19 mouse cellular contexts compared by ENCODE assay signal in genomic region chr5:101895717-101896645, GRCm38 (mm10).
DNase-seq lines count a peak whose midpoint lies in the region; ATAC-seq and TF ChIP-seq lines count a peak whose summit lies in the region.
"Had no signal": no experiment of that assay in that cellular context is flagged by ENCODE, and none has a peak within 500 bp of the region (broad histone marks: within the 10 kb centered on the region; RNA-seq: fewer than 3 reads in every experiment).

No protein-coding gene starts in this region.

- H3K27ac ChIP-seq in embryonic facial prominence, embryonic 12.5 days = 0 out of 2 replicates have a peak overlapping the region, but pooled peaks have one; percentile 37
- no peak overlapping the region for H3K27ac ChIP-seq in embryonic facial prominence, embryonic 10.5 days (replicated peaks)
- H3K27ac ChIP-seq in gastrocnemius, adult 2 months = no peak overlapping the region
- H3K27ac ChIP-seq: hindbrain, embryonic 15.5 days; left cerebral cortex, adult 2 months; limb, embryonic 12.5 days; midbrain, embryonic 12.5 days had no signal

- WGBS in embryonic facial prominence, embryonic 12.5 days = 88% methylated on average over 18 of the region's 18 CpGs
- 91% methylated on average over 18 of the region's 18 CpGs for WGBS in embryonic facial prominence, embryonic 10.5 days

- DNase-seq in embryonic facial prominence, embryonic 10.5 days (ENCODE audit: low spot score) = no peak
- DNase-seq in MN1 (ENCODE audit: low spot score) = peak; percentile 10
- peak; percentile 57 for DNase-seq in brain, adult 2 months (ENCODE audit: low read depth, low spot score)
- DNase-seq in cerebellum, postnatal 25 days = peak; percentile 51 to 67
- DNase-seq in gastrocnemius, adult 2 months = no peak
- DNase-seq in B cell, adult 2 months = no peak
- DNase-seq: forebrain, postnatal 0 days; gastrocnemius, postnatal 10 days; kidney, adult 2 months; lung, adult 18-20 months; lung, postnatal 4 days; thymus, postnatal 36 days had no signal

- no peaks in the 10 kb centered on the region for H3K4me1 ChIP-seq in embryonic facial prominence, embryonic 12.5 days
- H3K4me1 ChIP-seq in embryonic facial prominence, embryonic 10.5 days = no peaks in the 10 kb centered on the region
- H3K4me1 ChIP-seq: heart, embryonic 12.5 days; hindbrain, embryonic 15.5 days; limb, embryonic 12.5 days; midbrain, embryonic 12.5 days had no signal

- TF ChIP-seq CTCF in gastrocnemius, adult 2 months (IDR thresholded peaks at IDR 0.05) = no peak

- H3K4me2 ChIP-seq in embryonic facial prominence, embryonic 12.5 days (replicated peaks) = no peak overlapping the region
- H3K4me2 ChIP-seq: heart, embryonic 12.5 days; hindbrain, embryonic 15.5 days; limb, embryonic 12.5 days; midbrain, embryonic 12.5 days had no signal

- no peak overlapping the region for H3K4me3 ChIP-seq in embryonic facial prominence, embryonic 12.5 days
- no peak overlapping the region for H3K4me3 ChIP-seq in embryonic facial prominence, embryonic 10.5 days
- H3K4me3 ChIP-seq in gastrocnemius, adult 2 months = no peak overlapping the region
- H3K4me3 ChIP-seq: erythroblast, embryonic 14.5 days; heart, embryonic 12.5 days; hindbrain, embryonic 15.5 days; left cerebral cortex, adult 2 months; limb, embryonic 12.5 days; midbrain, embryonic 12.5 days had no signal

- no peaks in the 10 kb centered on the region for H3K27me3 ChIP-seq in embryonic facial prominence, embryonic 12.5 days
- H3K27me3 ChIP-seq in embryonic facial prominence, embryonic 10.5 days (replicated peaks; ENCODE audit: low read depth, poor library complexity, severe bottlenecking) = no peaks in the 10 kb centered on the region
- H3K27me3 ChIP-seq: heart, embryonic 12.5 days; hindbrain, embryonic 15.5 days; limb, embryonic 12.5 days; midbrain, embryonic 12.5 days had no signal

- ATAC-seq in embryonic facial prominence, embryonic 12.5 days (ENCODE audit: insufficient number of reproducible peaks, insufficient read depth, low FRiP score, low TSS enrichment) = no peak
- ATAC-seq: forebrain, postnatal 0 days had no signal

- intact Hi-C loops in gastrocnemius, adult 2 months (cut with DNase I) = no loop called here

- H3K9me3 ChIP-seq in embryonic facial prominence, embryonic 12.5 days = no peaks in the 10 kb centered on the region
- no peaks in the 10 kb centered on the region for H3K9me3 ChIP-seq in embryonic facial prominence, embryonic 10.5 days
- H3K9me3 ChIP-seq: heart, embryonic 12.5 days; hindbrain, embryonic 15.5 days; limb, embryonic 12.5 days; midbrain, embryonic 12.5 days had no signal

- peaks cover 82% of the 10 kb centered on the region for H3K36me3 ChIP-seq in embryonic facial prominence, embryonic 12.5 days
- H3K36me3 ChIP-seq in embryonic facial prominence, embryonic 10.5 days (replicated peaks) = peaks cover 99% of the 10 kb centered on the region

- H3K9ac ChIP-seq in embryonic facial prominence, embryonic 12.5 days = no peak overlapping the region
- H3K9ac ChIP-seq: forebrain, postnatal 0 days; heart, embryonic 12.5 days; hindbrain, embryonic 15.5 days; limb, embryonic 12.5 days; midbrain, embryonic 12.5 days had no signal

Comparison
In these comparisons a context has a peak if more than half of its experiments do, and no peak if none do; other contexts are left out.
1. DNase-seq: peak in MN1 (single experiment), brain, adult 2 months (single experiment) and cerebellum, postnatal 25 days (2 of 2); none in embryonic facial prominence, embryonic 10.5 days (single experiment), gastrocnemius, adult 2 months (single experiment) and B cell, adult 2 months (0 of 2).